Mouse (Mus musculus): ENCODE measurements at regions not wholly inside any gene's neighbourhood (a gene's known extent, or its start where the extent isn't known, plus 50 kb on each side); places are given as distances from the start of the nearest gene placed in this dataset.

- TF ChIP-seq CTCF (IDR thresholded peaks at IDR 0.05; ENCODE audit: low read depth, low read length) (no peak), POLR2A (IDR thresholded peaks at IDR 0.05; ENCODE audit: extremely low read depth, insufficient read depth, low read length) (no peak)
These were observed 257.4 kb upstream of the Negr1 start for GRCm38 (mm10) chr3:156304174-156304573.

All from liver, adult 2 months (tissue).